Mouse (Mus musculus) gonadal fat pad, adult 2 months (tissue): ENCODE data around the gene Defb28. TPM values are rescaled to one million over a fixed set of nuclear protein-coding genes. Genes with fewer than 3 reads are reported as not detected.

Experiments
- DNase-seq: peaks from one replicate; pipeline ENCODE4 v3.0.0-alpha.2; 2012; ENCODE audit warnings: low read depth
- polyA plus RNA-seq: library from polyadenylated mRNA; depleted of rRNA; stranded (reverse); fragments of >200 nt; gene quantifications from 2 replicates; pipeline ENCODE4 v1.2.3, GENCODE M21; 2012; rRNA removed

Defb28 gene
- 568 and 1,189 TPM in 2 replicates for polyA plus RNA-seq

DNA sequence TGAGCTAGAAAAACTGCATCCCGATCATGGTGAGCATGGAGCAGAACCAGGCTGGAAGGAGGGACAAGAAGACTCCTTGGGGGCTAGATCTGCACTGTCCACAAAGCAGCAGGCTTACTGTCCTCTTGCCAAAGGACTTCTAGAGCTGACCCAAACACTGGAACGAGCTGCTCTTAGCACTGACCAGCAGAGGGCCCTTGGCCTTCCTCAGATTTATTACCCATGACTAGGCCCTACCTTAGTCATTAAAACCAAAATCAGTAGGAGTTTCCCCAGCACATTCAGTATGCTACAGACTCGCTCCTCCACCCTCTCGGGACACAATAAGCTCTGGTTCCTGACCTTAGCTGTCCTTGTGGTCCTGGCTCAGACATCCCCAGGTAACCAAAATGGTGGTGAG lies at the start of gene Defb28:
Gene Defb28, plus strand, starts transcription at position 275 of the 400 bp plus-strand sequence.
- no peak for DNase-seq

DNA sequence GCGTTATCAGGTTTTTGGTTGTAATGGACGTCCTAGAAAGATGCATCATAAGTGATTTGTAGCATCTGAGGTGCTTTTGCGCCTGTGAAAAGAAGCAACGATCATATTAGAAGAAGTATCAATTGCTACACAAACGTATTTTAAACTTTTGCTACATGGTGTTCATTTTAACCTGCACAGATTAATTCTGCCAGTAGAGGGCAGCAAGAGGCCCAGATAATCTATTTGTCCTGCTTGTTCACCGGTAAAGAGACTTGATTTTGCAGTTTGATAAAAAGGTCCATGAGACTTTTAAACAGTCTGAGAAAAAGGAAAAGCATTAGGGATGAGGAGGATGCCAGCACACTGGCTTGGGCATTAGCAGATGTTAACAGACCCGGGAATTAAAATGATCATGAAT lies 47.1 kb upstream of the Defb28 start:
- no peak for DNase-seq

- DNase-seq: no peak
Observed at GRCm38 (mm10) chr2:152472434-152472833, 45.6 kb upstream of the Defb28 start.

DNA sequence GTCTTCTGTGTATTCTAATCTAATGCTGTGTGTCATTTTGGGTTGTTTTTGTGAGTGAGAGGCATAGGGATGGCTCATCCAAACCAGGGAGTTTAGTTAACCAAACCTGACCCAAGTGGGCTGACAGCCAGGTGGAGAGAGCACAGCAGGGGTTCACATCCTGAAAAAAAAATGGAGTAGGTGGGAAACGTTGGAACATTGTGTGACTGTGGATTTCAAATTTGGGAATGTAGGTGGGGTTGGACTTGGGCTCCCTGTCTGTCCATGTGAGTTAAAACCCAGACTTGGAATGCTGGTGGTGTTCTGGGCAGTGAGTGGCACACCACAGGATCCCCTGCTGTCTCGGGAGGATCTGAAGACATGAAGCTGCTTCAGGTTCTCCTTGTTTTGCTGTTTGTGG lies 41.3 kb upstream of the Defb28 start, which contains the start of gene Defb20:
Gene Defb20, plus strand, starts transcription at position 301 of the 400 bp plus-strand sequence.
- DNase-seq: no peak

GRCm38 (mm10) chr2:152480881-152481280 lies 37.2 kb upstream of the Defb28 start:
- DNase-seq: no peak

DNA sequence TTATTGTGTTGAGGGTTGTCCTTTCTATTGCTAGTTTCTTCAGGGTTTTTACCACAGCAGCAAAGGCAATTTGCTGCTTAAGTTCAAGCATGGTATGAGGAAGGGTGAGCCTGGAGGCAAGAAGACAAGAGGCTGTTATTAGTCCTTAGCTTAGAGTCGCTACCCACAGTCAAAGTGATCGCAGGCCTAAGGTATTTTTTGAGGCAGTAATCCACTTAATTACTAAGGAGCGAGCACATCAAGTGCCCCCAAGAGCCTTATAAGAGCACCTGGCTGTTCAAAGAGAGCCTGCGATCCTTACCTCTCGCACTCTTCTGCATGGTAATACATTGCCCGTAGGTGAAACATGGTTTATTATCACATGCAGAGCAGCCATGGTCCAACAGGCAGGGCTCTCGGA lies 36.3 kb upstream of the Defb28 start:
- no peak for DNase-seq

DNA sequence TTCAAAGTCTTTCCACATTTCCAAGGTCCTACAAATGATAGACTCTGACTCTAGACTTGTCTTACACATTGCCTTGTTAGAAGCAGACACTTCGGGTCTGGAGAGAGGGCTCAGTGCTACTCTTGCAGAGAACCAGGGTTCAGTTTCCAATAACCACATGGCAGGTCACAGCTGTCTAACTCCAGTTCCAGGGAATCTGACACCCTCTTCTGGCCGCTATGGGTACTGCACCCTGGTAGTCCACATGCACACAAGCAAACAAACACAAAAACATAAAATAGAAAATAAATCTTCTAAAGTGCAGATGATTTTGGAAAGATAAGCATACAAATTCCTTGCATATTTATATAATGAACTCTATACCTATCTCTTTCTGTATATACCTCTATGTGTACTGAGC lies 31.0 kb upstream of the Defb28 start:
- DNase-seq: no peak

DNA sequence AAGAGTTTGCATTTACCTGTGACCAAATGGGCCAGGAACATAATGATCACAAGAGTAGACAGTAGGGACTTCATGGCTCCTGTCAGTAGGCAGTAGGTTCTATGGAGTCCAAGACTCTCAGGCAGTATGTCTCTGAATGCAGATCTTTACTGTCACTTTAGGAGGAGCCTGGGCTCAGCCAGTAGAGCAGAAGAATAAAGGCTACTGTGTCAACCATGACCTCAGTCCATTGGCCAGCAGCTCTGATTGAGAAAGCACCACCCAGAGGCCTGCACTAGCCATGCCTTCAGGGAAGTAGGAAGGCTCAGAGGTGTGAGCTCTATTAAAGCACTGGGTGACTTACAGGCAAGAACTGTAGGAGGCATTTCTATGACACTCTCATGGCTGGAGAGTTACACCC lies 28.0 kb upstream of the Defb28 start, which contains the start of gene Defb22:
Gene Defb22, minus strand, starts transcription at position 101 of the 400 bp plus-strand sequence.
- DNase-seq: no peak

DNA sequence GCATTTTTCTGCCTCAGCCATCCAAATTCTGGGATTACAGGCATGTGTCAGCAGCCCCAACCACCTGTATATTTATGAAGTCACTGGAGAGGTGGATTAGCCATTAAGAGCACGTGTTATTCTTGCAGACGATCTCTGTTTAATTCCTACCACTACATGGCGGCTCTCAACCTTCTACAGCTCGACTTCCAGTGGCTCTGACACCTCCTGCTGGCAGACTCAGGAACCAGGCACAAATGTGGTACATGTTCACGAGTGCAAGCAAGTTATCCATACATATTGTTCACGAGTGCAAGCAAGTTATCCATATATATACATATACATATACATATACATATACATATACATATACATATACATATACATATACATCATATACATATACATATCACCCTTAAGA lies 24.9 kb upstream of the Defb28 start:
- no peak for DNase-seq

DNA sequence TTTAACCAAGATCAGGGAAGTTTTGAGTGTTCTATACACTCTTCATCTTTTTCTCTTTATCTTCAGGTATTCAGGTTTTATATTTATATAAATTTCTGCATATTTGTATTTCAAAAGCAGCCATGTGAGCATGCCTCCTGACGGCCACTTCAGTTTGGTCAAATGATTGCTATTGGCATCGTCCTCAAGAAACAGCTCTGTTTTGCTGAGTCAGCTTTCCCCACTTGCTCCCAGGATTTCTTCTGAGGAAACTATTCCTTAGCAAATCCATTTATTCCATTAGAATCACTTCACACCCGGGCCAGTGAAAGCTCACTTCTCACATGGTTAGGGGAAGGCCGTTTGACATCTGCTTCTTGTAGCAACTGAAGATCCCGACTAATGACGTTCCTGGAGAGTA lies 20.0 kb upstream of the Defb28 start:
- DNase-seq: no peak

- no peak for DNase-seq
Observed at GRCm38 (mm10) chr2:152500204-152500862, 17.7 kb upstream of the Defb28 start.

DNA sequence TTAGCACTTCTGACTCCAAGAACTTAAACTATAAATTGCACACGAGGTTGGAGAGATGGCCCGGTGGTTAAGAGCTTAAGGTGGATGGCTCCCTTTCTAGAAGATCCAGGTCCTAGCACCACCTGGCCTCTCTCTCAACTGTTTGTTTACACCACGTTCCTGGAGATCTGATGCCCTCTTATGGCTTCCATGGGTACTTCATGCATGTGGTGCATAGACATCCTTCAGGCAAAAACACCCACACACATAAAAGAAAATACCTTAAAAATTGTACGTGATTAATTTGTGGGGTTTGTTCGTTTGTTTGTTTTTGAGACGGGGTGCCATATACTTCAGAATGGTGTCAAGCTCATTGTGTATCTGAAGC lies 17.2 kb upstream of the Defb28 start:
- DNase-seq: no peak

DNA sequence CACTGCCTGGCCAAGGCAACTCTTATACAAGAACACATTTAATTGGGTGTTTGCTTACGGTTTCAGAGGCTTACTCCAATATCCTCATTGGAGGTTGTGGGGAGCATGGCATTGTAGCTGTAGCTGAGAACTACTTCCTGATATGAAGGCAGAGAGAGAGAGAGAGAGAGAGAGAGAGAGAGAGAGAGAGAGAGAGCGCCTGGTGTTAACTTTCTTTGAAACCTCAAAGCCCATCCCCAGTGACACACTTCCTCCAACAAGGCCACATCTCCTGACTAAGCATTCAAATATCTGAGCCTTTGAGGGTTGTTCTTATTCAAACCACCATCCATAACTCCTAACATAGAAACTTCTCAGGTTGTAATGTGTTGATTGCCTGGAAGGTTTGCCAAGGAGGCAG lies 14.1 kb upstream of the Defb28 start:
- DNase-seq: no peak

DNA sequence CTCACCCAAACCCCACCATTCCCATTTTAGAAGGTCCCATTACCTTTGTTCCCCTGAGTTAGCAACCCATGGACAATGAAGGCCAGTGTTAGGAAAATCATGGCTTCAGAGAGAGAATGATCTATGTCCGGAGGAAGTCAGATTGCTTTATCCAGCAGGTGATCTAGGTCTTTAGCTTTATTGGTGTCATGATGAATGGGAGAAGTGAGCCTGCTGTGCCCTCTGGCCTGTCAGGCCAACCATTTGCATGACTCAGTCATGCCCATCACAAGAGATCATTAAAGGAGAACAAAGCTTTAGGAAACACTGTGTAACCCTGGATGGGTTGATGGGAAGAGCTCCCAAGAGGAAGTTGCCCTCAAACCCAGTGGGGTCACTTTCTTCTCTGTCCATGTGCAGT lies 6.5 kb upstream of the Defb28 start, which contains the start of gene Defb26:
Gene Defb26, minus strand, starts transcription at position 101 of the 400 bp plus-strand sequence.
- DNase-seq: no peak

GRCm38 (mm10) chr2:152516084-152516483 lies 2.0 kb upstream of the Defb28 start:
- DNase-seq: no peak

GRCm38 (mm10) chr2:152539944-152540710 lies 22.1 kb downstream of the Defb28 start, which contains the start of gene Defb29:
Gene Defb29 (minus strand): TSS chr2:152540098.
- no peak for DNase-seq

GRCm38 (mm10) chr2:152541979-152542378 lies 23.9 kb downstream of the Defb28 start:
- DNase-seq: no peak

DNA sequence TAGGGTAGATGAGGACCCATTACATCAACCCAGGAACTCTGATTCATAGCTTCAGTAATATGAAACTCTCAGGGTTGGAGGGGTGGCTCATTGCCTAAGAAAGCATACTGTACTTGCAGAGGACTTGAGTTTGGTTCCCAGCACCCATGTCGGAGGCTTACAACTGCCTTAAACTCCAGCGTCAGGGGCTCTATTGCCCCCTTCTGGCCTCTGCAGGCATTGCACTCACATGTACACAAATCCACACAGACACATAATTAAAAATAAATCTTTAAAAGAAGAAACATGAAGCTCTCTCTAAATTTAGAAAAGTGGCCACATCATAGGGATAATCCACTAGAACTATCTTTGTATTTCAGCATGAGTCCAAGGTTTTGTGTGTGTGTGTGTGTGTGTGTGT lies 24.8 kb downstream of the Defb28 start:
- no peak for DNase-seq

GRCm38 (mm10) chr2:152543478-152543877 lies 25.4 kb downstream of the Defb28 start:
- no peak for DNase-seq

- no peak for DNase-seq
Observed at GRCm38 (mm10) chr2:152544691-152545090, 26.6 kb downstream of the Defb28 start.

DNA sequence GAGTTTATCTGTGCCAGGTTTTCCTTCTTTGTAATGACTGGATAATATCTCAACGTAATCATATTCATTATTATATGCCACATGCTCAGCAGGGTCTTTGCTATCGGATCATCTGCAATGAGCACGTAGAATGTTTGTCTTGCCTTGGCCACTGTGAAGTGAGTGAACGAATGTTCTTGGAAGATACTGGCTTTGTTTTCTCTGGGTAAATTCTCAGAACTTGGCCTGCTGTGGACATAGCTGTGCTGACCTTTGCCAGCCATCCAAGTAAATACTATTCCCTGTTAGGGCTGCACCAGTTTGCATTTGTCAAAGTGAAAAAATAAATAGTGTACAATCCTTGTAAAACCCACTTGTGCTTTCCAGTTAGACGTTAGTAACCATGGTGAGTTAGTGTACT lies 30.1 kb downstream of the Defb28 start:
- no peak for DNase-seq

- DNase-seq: no peak
Observed at GRCm38 (mm10) chr2:152553774-152554423, 35.8 kb downstream of the Defb28 start.

- no peak for DNase-seq
Observed at GRCm38 (mm10) chr2:152556655-152557054, 38.6 kb downstream of the Defb28 start.
